Mouse (Mus musculus) kidney, adult 8-10 months (tissue): ENCODE measurements around the gene Tmem102.

Source experiments
- DNase-seq, 2 experiments: peaks; one replicate each; pipeline ENCODE4 v3.0.0; 2022

Tmem102 gene

DNA sequence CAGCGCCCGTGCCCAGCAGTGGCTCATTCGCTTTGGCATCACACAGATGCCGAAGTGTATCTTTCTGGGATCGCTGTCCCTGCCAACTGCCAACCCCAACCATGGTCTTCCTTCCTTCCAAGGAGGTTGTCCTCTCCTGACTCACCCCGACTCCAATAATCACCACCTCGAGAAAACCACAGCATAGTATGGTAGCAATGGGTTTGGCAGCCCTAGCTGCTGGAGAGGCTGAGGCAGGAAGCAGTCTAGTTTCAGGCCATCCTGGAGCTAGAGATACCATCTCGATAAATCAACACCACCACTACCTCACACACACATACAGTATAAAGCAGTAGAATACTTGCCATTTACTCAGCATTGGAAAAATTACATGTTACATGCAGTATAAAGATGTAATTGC, 13.4 kb upstream of the Tmem102 start:
- DNase-seq: no peak

DNA sequence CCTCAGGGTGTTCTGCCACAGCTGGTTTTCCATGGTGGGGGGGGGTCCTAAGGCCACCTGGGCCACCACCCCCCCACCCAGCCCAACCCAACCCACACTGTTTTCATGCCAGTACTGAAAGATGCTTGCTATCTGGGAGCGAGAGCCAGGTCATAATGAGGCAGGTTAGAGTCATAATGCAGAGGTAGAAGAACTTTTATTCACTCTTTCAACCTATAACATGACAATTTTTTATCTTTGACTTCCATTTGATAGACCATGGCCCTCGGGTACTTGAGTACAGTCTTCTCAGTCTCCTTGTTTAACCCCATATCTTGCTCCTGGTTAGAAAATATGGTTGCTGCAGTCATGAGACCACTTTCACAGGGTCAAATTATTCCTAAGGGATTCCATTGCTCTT, 12.9 kb upstream of the Tmem102 start, which contains the start of gene Spem2:
Gene Spem2, minus strand, starts transcription at position 101 of the 400 bp plus-strand sequence.
- DNase-seq: no peak

DNA sequence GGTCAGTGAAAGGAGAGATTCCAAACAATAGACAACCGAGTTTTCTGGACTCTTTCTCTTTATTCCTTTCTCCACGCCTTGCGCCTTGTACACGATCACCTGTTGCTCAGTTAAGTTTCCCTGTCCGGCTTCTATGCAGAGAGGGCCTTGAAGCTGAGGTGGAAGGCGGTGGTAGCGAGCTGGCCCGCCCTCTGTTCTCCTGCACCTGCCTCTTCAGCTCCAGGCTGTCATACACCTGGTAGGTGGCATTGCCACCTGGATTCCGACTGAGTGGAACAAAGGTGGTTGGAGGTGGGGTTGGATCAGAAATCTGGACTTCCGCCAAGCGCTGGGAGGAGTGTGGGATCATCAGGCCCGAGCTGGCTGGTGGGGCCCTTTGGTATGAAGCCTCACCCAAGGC, 11.1 kb upstream of the Tmem102 start:
- no peak for DNase-seq

DNA sequence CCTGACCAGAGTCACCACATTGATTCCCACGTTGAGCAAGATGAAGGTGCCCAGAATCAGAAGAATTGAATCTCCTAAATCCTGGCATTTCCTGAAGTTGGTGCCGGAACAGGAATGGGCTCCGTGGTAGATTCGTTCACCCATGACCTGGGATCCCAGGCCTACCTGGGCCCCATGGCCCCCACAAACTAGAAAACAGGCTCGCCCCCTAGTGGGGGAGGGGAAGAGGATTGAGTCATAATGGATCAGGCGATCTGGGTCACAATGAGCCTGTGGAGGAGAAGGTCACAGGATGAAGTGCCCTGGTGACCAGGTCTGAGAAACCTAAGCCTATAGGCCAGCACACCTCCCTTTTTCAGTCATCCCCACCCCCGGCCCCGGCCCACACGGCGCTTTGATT, 9.7 kb upstream of the Tmem102 start, which contains the start of gene Gm39566:
Gene Gm39566, minus strand, starts transcription at position 144 of the 400 bp plus-strand sequence.
- DNase-seq: no peak

DNA sequence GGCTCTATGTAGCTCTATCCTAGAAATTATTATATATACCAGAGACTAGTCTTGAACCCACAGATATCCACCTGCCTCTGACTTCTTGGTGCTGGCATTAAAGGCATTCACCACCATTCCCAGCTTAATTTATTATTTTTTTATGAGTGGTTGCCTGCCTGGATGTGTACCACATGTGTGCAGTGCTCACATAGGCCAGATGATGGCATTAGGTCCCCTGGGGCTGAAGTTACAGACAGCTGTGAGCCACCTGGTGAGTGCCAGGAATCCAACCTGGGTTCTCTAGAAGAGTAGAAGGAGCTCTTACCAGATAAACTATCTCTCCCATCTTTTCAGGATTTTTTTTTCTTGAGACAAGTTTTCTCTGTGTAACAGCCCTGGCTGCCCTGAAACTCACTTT, 4.9 kb upstream of the Tmem102 start:
- DNase-seq: no peak

DNA sequence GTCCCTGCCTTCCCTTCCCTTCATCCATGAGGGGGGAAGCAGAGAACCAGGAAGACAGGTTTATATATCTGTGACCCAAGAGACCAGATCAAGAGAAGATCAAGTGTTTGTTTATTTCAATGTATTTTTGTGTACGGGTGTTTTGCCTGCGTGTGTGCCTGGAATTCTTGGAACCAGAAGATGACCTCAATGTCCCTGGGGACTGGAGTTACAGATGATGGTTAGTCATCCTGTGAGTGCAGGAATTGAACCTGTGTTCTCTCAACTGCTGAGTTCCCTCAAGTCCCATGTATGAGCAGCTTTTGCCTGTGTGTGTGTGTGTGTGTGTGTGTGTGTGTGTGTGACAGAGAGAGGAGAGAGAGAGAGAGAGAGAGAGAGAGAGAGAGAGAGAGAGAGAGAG, 2.2 kb upstream of the Tmem102 start:
- DNase-seq: no peak

DNA sequence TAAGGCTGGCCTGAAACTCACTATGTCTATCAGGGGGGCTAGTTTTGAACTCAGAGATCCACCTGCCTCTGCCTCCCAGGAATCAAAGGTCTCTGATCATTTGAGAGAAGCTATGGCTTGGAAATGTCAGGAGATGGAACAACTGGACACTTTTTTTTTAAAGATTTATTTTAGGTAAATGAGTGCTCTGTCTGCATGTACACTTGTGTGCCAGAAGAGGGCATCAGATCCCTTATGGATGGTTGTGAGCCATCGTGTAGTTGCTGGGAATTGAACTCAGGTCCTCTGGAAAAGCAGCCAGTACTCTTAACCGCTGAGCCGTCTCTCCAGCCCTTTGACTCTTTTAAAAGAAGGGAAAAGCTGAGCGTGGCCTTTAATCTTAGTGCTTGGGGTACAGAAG, 954 bp upstream of the Tmem102 start:
- no peak for DNase-seq

DNA sequence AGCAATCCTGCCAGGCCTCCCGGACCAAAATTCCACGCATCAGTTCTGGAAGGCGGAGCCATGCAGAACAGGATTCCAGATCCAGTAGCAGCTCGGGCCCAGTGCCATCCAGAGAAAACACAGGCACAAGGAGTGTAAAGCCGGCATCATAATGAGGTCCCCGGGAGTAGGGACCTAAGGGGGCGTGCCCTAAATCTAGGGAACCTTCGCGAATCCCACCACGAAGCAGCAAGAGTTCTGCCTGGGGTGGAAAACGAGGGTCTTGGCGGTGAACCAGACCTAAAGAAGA, 828 bp downstream of the Tmem102 start:
- peak in 1 of 2 experiments; percentile 56 for DNase-seq

DNA sequence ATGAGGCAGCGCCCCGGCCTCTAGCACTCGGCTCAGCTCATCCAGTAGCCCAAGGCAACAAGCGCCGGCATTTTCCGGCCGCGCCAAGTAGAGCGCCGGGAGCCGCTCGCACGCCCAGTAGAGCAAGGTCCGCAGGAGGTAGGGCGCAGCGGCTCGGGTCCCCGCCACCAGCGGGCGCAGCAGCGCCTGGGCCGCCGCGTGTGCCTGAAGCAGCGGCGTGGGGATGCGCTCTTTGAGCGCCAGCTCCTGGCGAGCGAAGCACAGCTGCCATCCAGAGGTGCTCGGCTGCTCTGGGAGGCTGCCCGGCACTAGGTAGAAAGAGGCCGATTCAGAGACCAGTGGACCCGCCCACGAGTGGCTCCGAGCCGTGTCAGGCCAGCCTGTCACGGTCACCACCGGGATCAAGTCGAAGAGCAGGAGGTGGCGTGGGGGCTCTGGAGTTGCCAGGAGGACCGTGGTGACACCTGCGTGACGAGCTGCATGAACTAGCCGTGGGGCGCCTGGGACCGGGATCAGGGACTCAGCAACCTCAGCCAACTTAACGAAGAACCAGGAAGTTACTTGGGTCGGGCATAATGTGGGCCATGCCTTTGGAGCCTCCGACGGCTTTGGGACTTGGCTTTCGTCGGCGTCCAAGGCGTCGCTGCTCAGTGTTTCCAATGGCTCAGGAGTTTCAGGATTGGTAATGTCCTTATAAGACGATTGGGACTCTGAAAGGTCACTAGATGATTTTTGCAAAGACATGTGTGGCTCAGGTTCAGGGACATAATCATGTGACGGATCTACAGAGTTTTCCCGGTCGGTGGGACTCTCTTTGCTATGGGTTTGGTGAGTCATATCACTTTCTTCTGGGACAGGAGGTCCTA, 1.4 kb downstream of the Tmem102 start:
- DNase-seq: peak; percentile 76 to 83

DNA sequence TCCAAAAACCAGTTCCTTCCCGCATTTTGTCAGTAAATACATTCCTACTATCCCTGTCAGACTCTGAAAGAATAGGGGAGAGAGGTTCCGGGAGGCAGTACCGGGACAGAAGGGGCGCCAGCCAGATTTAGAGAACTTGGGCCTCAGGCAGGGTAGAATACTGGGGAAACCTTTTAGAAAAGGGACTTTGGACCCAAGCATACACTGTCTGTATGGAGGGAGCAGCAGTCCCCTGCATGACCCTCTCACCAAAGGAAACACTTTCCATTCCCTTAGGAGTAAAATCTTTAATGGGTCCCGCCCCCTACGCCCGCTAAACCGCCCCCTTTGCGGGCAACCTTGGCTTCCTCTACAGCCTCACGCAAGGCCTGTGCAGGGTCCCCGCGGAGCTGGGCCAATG, 2.1 kb downstream of the Tmem102 start:
- DNase-seq: no peak

DNA sequence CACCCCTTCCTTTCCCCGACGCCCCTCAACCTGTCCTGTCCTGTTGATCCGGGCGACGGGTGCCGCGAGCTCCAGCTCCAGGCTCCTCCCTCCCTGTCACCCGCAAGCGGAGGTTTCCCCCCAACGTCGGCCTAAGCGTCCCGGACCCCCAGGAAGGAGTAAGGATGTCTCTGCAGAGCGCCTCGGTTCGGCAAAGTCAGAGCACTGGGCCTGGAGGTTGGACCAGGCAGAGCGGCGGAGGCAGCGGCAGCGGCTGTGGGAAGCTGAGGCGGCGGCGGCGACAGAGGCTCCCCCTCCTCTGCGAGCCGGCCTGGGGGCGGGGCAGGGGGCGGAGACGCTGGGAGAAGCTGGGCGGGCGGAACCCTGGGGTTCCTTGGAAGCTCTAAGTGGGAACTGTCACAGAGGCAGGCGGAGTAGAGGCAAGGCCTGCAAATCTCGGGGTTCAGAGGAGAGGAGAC, 2.7 kb downstream of the Tmem102 start:
- DNase-seq: peak; percentile 74 to 75

DNA sequence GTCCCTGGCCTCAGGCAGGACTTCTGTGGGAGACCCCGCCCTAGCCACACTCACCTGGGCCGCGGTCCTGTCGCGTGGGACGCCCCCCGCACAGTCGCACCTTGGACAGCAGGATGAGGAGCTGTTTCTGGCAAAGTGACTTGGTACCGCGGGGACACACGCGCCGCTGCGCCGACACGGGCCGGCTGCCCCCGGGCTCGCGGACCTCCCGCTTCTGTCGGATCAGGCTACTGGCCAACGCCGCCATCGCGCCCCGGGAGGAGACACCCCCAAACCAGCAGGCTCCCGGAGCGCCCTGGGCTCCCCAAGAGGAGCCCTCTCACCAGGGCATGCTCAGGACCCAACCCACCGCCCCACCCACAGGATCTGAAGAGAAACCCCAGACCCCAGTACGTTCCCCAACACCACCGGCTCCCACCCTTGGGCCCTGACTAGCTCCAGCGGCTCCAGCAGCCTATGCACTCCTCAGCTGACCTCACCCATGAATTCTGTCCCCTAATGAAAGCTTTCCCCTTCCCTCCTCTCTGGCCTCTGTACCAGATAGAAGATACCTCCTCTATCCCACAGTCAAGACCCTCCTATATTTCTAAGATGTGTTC, 3.9 kb downstream of the Tmem102 start, which contains the start of gene Fgf11:
Gene Fgf11, minus strand, starts transcription at position 479 of the 599 bp plus-strand sequence.
- no peak for DNase-seq

DNA sequence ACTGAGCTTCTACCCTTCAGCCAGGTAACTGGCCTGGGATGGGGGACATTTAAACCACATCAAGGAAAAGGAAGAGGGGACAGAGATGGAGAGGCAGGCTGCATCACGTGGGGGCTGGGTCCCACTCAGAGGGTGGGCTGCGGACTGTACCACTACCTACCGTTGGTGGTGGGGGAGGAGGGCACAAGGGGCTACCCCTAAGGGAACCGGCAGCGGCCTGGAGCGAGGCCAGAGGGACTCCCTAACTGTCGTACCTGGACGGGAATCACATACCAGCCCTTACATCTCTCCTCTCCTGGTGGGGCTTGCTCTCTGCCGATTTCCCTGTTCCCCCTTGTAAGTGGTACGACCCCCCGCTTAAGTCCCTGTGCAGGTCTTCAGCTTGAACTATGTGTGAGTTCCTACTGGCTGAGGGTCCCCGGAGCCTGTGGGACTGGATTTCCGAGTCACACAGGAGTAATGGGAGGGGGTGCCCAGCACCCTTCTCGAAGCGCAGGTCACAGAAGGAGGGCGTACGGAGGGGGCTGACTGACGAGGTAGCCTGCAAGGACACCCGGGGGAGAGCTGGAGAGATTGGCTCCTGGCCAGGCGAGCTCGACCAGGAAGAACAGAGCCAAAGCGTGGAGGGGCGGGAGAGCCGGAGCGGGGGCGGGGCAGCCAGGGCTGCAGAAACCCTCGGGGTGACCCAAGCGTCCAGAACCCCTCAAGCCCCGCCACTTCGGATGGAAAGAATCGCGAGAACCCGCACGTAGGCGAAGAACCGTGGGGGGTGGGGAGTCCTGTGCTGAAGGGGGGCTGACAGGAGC, 4.8 kb downstream of the Tmem102 start:
- peak in 1 of 2 experiments; percentile 39 for DNase-seq

DNA sequence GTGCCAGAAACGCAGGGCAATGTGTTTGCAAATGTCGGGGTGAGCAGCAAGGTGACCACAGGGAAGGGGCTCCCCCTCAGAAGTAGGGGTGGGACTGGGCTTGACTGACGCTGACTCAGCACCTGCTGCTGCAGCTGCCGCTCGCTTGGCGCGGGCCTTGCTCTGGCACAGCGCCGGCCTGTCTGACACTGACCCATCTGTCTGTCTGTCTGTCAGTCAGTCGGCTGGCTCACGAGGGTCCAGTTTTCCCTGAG, 5.4 kb downstream of the Tmem102 start:
- no peak for DNase-seq

DNA sequence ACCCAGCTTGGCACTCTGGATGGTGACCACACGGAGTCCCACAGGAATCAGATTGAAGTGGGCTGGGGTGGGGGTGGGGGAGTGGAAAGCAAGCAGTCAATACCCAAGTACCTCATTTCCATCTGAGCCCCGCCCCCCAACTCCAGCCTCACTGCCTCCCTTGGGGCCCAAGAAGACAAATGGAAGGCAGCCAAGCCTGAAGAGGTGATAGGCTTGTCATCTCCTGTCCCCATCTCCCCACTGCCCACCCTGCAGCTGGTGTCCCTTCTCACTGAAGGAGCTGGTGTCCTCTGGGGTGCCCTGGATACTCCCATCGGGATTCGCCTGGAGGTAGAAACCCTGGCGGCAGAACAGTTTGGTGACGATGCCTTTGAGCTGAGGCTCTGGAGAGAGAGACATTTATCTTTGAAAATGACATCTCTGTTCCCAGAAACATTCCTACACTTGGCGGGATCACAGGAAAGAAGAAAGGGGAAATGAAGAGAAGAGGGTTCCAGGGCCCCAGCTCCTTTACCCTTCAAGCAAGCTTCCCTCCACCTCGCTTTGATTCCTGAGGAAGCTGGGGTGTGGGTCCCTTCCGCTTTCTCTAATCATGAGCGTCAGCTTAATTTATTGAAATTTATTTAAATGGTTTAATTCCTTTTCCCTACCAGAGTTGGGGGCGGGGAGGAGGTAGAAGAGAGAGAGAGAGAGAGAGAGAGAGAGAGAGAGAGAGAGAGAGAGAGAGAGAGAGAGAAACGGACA, 5.9 kb downstream of the Tmem102 start:
- DNase-seq: no peak

DNA sequence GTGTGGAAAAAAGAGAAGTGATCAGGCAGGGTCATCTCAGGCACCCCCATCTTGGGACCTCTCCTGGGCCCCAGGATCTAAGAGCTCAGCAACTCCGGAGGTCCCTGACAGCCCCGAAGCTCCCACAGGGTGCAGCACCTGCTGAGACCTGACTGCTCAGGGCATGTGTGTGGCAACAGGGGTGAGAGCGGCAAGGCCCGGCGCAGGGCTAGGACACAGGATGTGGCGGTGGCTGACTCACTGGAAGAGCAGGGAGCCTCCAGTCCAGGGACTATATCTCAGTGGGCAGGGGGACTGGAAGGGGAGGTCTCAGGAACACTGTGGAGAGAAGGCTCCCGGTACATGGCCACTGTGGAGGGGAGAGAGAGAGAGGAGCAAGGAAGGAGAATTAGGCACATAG, 7.5 kb downstream of the Tmem102 start:
- no peak for DNase-seq

DNA sequence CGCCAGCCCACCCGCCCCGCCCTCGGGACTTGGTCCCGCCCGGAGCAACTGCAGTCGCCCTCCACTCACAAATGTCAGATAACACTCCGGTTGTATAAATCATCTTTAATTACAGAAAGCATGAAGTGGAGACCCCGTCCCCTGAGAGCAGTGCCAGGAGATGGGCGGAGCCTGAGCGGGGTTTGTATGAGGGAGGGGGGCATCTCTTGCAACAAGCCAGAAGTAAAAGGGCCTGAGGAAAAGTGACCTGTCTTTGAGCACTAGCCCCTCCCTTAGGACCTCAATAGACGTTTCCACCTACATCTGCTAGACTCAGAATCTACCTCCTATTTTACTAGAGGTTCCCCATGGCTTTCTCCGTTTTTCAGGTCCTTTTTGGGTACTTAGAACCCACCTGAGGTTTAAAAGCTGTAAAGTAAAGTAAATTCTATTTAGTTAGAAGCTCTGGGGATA, 9.4 kb downstream of the Tmem102 start:
- peak in 1 of 2 experiments; percentile 21 for DNase-seq

DNA sequence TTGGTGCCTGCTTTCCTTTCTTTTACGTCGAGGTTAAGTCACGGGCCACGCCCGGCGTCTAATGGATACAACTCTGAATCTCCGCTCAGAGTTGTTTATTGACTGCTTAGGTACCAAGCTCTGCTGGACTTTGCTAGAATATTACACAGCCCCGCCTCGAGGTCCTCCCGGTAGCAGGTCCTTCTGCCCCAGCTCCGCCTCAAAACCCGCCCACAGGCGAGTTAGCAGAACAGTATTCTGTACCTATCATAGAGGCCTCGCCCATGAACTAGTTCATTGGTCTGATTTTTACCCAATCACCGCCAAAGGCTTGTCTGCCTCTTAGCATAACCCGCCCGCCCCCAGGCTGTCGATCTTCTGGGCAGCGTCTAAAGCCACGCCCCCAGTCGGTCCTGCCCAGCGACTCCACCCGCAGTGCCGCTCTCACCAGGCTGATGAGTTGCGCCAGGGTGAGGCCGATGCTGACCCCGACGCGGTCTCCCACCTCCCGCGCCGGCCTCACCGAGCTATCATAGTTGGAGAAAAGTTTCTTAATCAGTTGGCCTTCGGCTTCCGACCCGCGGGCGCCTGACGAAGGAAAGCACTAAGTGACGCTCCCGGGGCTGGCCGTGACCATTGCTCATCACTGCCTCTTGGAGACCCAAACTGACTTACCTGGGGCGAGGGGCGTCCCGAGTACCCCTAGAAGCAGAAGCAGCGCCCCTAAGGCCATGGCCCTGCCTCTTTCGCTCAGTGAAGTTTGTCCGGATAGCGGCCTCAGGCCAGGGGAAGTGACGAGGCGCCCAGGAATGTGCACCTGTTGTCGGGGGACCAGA, 10.0 kb downstream of the Tmem102 start, which contains the start of gene Chrnb1:
Gene Chrnb1, minus strand, starts transcription at position 776 of the 815 bp plus-strand sequence.
- peak; percentile 97 to 99 for DNase-seq

DNA sequence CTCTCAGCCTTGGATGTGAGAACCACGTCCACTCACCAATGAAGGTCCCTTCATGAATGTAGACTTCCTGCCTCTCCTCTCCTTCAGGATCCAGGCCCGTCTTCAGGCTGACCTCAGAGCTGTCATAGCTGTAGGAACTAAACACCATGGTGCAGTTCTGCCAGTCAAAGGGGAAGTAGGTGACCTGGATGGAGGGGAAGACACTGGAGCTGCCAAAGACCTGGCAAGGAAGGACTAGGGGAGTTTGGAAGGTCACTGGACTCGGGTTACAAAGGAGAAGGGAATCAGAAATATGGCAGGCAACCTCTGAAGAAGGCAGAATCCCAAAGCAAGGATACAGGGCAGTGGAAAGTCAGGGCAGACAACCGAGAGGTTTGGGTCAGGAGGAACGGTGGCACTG, 12.0 kb downstream of the Tmem102 start:
- no peak for DNase-seq

DNA sequence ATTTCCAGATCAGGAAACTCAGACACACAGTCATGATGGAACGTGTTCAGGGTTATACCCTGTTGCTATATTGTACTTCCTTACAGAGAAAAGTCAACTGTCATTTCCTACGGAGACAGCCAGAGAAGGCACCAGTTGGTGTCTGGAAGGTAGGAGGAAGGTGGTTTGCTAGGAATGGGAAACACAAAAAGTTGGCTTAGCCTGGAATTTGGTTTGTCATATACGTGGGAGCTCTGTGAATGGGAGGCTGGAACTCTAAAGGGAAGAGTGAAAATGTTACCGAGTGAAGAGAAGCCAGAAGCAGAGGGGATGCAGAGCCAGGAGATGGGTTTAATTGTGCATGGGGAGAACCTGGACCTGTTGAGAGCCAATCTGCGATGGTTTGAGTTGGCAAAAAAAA, 14.0 kb downstream of the Tmem102 start:
- no peak for DNase-seq

DNA sequence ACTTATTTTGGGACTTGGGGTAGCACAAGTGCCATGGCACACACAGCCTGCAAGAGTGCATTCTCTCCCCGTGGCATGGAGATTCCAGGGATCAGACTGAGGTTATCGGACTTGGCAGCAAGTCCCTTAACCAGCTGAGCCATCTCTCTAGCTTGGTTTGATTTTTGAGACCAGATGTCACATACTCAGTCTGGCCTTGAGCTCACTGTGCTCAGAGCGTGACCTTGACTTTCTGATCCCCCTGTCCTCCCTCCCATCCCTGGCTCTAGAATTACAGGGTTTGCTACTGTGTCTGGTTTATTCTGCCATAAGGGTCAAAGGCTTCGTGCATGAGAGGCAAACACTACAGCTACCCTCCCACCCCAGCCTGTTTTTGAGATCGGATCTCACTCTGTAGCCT, 16.0 kb downstream of the Tmem102 start:
- no peak for DNase-seq

DNA sequence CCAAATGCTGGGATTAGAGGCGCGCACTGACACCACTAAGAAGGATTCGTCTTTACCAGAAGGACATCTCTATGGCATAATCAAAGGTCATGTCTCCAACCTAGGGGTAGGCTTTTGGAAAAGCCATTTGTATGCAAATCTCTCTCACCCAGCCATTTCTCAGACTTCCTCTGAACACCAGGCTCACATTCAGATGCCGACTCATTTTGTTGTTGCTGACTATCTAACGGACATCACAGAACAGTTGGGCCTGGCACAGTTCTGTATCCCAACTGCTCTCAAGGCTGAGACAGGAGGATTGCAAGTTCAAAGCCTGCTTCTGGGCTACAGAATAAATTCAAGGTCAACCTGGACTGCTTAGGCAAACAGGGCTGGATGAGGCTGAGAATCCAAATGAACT, 18.1 kb downstream of the Tmem102 start:
- no peak for DNase-seq
